Mouse (Mus musculus) c-Kit-positive CD71-negative TER-119-negative erythroid progenitor cells, embryonic 14.5 days (primary cell): ENCODE data around the gene Cacna2d2.
"Not testable (repeated sequence)": the region's sequence is repeated elsewhere in the genome, so short reads cannot be mapped to it uniquely, and the experiment has no call there.

Experiments
- DNase-seq: peaks from one replicate; pipeline ENCODE4 v3.0.0-alpha.2; 2013; ENCODE audit warnings: low read depth

Cacna2d2 gene

DNA sequence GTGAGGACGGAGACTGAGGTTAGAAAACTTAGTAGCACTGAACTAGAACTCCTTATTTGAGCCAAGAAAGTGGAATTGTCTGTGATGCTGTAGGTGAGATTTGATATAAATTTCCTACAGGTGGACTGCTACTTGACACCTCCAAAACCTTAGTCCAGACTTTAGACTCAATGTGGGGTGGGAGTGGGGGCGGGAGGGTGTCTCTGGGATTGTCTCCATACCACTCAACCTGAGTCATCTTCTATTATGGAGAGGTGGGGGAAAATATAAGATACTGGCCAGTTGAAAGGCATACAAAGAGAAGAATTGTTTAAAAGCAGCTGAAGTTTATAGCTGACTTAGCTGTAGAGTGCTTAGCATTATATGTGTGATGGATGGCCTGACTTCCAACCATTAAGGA lies 156.3 kb downstream of the Cacna2d2 start:
- no peak for DNase-seq

- DNase-seq: no peak
These were observed 156.9 kb downstream of the Cacna2d2 start for GRCm38 (mm10) chr9:107556346-107556745.

GRCm38 (mm10) chr9:107563029-107563581 lies 163.7 kb downstream of the Cacna2d2 start, which contains the start of gene Tusc2:
Gene Tusc2, plus strand, starts transcription at chr9:107563255.
- DNase-seq: peak; percentile 88

DNA sequence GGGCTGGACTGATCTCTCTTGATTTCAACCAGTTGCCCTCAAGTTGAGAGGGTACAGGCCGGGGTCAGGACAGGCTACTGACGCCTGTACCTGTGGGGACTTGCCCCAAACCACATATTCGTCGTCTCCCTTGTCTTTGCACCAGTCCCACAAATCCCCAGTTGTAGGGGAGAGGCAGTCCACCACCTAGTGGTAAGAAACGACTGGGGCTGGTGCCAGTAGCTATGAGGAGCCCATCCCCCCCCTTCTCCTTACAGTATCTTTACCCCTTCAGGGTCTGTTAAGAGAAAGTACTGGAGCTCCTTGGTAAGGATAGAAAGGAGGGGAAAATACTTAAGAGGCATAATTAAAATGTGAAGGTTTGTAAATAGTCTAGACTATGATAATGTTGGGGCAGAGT lies 166.1 kb downstream of the Cacna2d2 start:
- DNase-seq: not testable (repeated sequence)

- peak; percentile 77 for DNase-seq
These were observed 166.8 kb downstream of the Cacna2d2 start for GRCm38 (mm10) chr9:107566041-107566709.

DNA sequence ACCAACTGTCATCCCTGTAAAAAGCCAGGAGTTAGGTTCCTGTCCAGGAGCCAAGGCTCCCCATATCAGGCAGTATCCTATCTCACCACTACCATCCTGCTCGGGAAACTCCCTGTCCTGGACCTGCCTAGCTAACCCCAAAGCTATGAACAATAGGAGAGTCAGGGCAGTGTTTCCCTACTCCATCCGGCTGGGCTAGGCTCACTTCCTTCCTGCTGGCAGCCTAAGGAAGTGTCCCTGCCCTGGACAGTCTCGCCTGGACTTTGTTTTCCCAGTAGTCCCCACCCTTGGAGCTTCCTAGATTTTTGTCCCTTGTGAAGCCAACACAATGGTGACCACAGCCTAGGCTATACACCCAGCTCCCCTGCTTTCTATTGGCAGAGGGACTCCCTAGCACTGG lies 167.4 kb downstream of the Cacna2d2 start:
- DNase-seq: no peak

- DNase-seq: no peak
These were observed 168.4 kb downstream of the Cacna2d2 start, which contains the start of gene Hyal2 for GRCm38 (mm10) chr9:107567702-107568319. Gene Hyal2, plus strand, starts transcription at chr9:107567945.

DNA sequence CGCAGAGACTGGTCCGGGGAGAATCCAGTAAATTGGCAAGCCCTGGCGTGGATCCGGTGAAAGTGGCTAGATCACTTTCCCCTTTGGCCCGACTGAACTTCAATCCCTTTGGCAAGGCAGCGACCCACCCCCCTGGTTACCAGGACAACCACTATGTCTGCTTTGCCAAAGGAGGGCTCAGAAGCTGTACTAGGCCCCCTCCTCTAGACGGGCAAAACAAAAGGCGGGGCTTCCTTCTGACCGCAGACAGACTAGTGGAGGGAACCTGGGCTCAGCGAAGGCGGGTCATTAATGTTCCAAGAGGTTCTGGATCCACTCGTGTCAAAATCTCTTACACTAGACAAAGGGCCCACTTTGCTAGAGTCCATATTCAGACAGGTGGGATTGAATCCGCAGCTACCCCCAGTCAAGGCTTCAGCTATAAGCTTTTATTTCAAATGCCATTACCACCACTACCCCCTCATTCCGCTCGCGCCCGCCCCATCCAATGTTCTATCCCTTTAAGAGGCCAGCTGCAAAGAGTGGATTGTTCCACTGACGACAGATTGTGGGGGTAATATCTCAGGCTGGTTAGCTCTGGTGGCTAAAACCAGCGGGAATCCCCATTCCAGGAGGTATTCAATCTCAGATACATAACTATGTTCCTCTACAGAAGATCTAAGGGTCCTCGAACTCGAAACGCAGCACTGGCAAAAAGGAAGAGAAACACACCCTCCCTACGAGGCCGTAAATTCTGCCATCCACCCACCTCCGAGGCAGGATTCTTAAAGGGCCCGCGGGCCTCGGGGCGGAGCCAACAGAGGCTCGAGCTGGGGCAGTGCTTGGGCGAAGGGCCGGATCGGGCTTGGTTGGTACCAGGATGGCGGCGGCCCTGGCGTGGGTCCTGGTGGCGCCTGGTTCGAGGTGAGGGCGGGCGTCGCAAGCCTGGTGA lies 169.2 kb downstream of the Cacna2d2 start:
- peak; percentile 83 for DNase-seq

- DNase-seq: no peak
These were observed 169.9 kb downstream of the Cacna2d2 start for GRCm38 (mm10) chr9:107569270-107569669.

DNA sequence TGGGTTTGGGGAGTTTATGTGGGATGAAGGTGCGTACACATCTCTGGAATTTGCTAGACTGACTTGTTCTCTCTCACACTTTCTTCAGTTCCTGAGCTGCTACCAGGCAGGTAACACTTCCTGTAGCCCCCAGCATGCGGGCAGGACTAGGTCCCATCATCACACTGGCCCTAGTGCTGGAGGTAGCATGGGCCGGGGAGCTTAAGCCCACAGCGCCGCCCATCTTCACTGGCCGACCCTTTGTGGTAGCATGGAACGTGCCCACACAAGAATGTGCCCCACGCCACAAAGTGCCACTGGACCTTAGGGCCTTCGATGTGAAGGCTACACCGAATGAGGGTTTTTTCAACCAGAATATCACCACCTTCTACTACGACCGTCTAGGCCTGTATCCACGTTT lies 170.6 kb downstream of the Cacna2d2 start:
- DNase-seq: no peak

DNA sequence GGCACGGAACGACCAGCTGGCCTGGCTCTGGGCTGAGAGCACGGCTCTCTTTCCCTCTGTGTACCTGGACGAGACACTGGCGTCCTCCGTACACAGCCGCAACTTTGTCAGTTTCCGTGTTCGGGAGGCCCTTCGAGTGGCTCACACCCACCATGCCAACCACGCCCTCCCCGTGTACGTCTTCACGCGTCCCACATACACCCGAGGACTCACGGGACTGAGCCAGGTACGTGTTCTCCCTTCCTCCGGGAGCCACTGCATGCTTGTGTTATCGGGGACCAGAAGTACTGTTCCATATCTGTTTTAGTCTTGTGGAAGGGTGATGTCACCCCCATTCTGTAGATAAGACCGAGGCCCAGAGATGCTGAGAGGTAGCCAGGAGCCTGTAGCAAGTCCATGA lies 171.4 kb downstream of the Cacna2d2 start:
- DNase-seq: no peak

DNA sequence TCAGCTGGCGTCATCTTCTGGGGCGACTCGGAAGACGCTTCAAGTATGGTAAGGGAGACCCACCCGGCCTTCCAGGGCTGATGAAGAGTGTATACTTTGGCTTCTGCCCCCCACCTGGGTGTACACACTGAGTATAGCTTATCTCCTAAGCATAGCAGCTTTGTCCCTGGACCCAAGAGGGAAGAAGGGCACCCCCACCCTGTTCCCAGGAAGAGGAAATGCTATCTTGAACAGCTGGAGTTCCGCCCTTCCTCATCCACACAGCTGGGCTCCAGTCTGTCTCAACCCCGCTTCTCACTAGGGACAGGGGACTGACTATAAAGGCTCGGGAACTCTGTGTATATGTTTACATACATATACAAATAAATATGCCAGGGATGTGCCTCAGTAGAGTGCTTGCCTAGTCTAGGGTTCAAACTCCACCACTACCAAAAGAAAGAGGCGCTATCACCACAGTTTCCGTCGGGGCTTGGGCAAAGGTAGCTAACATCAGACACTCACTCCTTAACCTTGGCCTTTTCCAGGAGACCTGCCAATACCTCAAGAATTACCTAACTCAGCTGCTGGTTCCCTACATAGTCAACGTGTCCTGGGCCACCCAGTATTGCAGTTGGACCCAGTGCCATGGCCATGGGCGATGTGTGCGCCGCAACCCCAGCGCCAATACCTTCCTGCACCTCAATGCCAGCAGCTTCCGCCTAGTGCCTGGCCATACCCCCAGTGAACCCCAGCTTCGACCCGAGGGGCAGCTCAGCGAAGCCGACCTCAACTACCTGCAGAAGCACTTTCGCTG lies 172.3 kb downstream of the Cacna2d2 start:
- no peak for DNase-seq

DNA sequence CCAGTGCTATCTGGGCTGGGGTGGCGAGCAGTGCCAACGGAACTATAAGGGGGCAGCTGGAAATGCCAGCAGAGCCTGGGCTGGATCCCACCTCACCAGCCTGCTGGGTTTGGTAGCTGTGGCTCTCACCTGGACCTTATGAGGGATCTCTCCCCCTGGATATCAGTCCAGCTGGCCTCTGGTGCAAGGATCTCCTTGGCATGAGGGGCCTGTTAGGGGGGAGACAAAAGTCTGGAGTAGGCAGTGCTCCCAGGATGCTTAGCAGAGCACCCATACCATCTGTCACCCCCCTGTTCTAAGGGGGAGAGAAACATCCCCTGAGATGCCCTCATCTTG lies 172.9 kb downstream of the Cacna2d2 start:
- no peak for DNase-seq

- DNase-seq: not testable (repeated sequence)
These were observed 174.4 kb downstream of the Cacna2d2 start for GRCm38 (mm10) chr9:107573774-107574173.

GRCm38 (mm10) chr9:107575579-107576356 lies 176.4 kb downstream of the Cacna2d2 start:
- no peak for DNase-seq

- DNase-seq: no peak
These were observed 177.1 kb downstream of the Cacna2d2 start, which contains the start of gene Hyal1 for GRCm38 (mm10) chr9:107576357-107577107. Gene Hyal1, plus strand, starts transcription at chr9:107576927.

GRCm38 (mm10) chr9:107577871-107578270 lies 178.5 kb downstream of the Cacna2d2 start:
- no peak for DNase-seq

GRCm38 (mm10) chr9:107578587-107578986 lies 179.2 kb downstream of the Cacna2d2 start, which contains the start of gene Naa80:
Gene Naa80, plus strand, starts transcription at chr9:107578887.
- no peak for DNase-seq
